Mouse (Mus musculus) liver, embryonic 14.5 days (tissue): ENCODE results near the gene Vmn2r85.
"Not testable (repeated sequence)": the region's sequence is repeated elsewhere in the genome, so short reads cannot be mapped to it uniquely, and the experiment has no call there.

Experiments used
- CTCF ChIP-seq: IDR thresholded peaks from 2 replicates; pipeline ENCODE4 v1.5.1; 2016; ENCODE audit warnings: antibody characterized with exemption, low read depth, control low read depth
- EP300 ChIP-seq: IDR thresholded peaks from 2 replicates; pipeline ENCODE4 v1.6.1; 2016; ENCODE audit warnings: antibody characterized with exemption, low read depth

GRCm38 (mm10) chr10:130434185-130434898 is 4.8 kb upstream of the Vmn2r85 start:
- TF ChIP-seq CTCF, EP300: not testable (repeated sequence)
